Mouse (Mus musculus) retina, postnatal 7 days (tissue): Measurements from ENCODE around the gene Il1rapl2.

ENCODE experiments used
- DNase-seq: peaks from one replicate; pipeline ENCODE4 v3.0.0-alpha.2; 2012; ENCODE audit warnings: low read depth, low spot score

Gene Il1rapl2

DNA sequence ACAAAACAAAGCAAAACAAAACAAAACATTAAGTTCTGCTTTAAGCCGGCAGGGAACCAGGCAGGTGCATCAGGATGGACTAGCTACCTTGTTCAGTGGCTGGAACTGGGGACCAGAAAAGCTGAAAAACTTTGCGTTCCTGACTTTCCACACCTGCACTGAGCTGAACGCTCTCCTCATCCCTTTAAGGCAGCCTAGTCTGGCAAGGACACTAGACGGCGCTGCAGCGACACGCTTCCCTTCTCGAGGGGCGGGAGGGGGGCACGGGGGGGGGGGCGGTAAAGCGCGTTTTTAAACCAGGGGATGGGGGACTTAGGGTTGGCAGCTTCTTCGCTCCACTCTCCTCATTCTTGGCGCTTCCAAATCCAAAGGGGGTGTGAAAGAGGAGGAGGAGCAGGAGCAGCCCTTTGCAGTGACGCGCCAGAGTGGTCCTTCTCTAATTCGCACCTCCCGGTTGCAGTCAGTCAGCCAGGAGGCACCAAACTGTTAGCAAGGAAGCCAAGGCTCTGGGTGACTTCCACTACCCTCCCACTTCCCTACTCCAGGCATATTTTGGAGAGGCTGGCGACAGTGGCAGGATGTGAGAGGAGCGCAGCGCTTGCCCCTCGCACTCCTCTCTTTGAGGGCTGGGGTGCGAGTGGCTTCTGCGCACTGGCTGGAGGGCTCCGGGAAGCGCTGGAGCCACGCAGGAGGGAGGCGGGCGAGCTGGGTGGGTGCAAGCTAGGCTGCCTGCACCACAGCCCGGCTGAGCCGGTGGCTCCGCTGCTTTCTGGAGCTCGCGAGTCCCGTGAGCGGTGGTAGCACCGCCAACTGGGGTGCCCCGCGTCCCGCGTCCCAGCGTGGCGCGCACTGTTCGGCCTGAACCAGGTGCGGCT, at the start of gene Il1rapl2:
Gene Il1rapl2, plus strand, starts transcription at position 288 of the 875 bp plus-strand sequence.
- no peak for DNase-seq

DNA sequence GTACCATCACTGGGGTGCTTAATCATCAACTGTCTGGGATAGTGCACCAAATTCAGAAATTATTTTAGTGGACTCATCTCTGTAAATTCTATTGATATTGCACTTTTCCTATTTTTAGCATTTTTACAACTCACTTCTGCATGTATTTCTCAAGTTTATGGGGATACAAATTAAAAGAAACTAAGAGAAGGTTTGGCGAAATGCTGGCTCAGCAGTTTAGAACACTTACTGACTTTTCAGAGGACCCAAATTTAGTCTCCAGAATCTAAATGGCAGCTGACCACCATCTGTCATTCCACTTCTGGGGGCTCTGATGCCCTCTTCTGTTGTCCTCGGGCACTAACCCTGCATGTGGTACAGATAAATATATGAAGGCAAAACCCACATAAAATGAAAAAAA, 22.1 kb upstream of the Il1rapl2 start:
- DNase-seq, result no peak

DNA sequence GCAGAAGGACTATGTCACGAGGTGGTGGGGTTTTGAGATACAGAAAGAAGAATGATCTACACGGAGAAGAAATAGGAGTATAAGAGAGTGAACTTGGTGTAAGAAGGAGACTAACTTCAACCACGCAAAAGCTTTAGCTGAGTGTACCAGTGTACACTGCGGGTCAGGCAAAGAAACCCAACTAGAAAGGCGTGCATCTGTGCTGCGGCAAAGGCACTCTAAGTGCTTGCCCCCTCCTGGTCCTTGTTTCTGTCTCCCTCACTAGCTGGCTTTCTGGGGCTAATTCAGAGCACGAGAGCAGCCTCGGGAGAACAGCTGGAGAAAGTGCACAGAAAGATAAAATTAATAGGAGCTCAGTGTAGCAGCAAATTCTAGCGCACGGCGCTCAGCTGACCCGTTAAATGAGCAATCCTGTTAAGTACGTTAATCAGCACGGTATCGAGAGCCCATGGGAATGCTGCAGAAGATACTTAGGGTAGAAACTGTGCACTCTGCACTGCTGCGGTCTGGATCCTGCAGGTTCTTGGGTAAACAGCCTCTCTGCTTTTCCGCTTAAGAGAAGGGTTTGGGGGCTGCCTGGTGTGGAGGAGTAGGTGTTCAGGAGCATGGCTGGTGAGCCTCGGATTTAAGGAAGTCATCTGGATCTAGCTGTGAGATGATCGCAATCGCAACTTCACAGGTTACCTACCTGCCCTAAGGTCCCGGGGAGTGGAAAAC, 778 bp upstream of the Il1rapl2 start:
- DNase-seq, result no peak

DNA sequence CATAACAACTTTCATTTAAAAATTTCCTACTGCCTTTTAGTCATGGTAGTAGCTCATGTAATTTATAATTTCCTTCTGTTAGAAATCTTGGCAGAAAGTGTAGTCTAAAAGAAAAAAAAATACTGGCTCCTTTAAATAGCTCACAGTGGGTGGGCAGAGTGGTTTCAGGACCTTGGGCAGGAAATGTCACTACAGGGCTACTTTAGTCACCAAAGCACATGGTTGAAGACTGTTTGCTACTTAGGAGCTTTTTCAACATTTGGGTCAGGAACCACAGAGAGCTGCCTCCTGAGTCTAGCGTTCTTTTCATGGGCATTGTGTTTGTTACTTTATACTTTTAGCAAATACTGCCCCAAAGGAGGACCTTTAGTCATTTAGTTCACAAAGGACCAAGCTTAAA, 12.2 kb downstream of the Il1rapl2 start:
- DNase-seq, result no peak

DNA sequence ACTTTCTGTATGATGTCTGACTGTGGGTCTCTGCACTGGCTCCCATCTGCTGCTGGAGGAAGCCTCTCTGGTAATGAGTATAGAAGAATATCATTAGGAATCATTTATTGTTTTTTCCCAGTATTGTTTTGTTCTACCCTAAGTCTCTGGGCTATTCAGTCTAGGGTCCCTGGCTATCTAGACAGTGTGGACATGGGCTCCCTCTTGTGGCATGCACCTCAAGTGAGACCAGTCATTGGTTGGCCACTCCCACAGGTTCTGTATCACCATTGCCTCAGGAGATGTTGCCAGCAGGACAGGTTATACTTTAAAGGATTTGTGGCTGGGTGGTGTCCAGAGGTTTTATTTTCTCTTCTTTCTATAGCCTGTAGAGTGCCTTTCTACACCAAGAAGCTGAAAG, 50.3 kb downstream of the Il1rapl2 start:
- no peak for DNase-seq

DNA sequence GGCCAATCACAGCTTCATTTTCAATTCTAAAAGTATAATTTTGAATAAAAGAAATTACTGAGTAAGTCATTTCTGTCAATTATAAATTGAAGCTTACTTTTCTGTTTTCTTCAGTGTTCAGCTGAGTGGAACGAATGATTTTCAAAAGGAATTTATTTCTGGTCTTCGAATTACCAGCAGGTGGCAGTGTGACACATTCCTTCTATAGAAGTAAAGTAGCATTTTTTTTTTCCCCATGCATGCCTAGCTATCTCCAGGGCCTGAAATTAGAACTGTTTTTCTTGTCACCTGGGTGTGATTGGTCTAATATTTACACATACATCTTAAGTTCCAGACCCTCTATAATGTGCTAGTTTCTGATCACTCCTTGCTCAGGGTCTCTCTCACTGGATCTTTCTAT, 96.6 kb downstream of the Il1rapl2 start:
- peak; percentile 9 for DNase-seq

DNA sequence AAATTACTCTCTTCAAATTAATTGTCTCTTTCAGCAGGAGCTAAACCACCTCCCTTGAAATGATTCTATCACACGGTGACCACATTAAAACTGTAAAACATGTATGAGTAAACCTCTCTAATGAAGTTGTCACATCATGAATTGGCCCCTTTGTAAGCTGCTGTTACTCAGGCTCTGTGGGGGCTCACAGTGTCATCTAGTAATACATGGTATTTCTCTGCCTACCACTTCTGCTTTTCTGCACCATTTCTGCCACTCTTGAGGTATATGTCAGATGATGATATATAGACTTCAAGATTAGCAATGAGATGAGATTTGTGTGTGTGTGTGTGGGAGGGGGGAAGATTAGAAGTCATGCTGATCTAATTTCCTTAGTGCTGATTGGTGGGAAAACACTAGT, 117.6 kb downstream of the Il1rapl2 start:
- DNase-seq, result no peak

DNA sequence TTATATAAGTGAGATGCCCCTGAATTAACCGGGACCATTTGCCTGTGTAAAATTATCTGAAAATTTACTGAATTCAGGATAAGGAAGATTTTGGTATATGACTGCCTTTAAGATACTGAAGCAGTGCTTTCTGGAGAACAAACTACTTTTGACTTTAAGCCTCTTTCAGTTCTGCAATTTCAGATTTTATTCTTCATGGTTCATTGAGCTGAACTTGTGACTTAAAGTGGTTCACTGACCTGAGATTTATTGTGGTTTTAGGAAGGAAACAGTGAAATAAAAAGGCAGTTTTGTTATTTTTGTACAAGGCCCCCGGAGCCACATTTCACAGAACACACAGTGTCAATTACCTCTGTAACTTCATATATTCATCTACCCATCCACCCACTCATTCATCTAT, 129.6 kb downstream of the Il1rapl2 start:
- no peak for DNase-seq

DNA sequence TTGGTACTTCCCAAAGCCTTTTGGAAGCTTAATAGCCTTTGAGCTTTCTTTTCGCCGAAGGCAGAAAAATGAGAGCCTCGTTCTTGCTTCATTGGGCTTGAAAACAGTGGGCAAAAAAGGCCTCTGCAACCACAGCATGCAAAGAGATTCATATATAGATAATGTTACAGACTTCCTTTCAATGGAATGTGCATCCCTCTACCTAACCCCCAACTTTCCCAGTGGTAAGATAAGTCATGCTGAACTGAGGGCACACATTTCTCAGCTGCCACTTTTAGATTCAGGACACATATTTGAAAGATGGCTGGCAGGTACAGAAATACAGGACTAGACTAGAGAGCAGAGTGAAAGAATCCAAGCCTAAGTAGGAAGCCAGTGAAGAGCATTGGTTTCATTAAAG, 185.1 kb downstream of the Il1rapl2 start:
- no peak for DNase-seq

DNA sequence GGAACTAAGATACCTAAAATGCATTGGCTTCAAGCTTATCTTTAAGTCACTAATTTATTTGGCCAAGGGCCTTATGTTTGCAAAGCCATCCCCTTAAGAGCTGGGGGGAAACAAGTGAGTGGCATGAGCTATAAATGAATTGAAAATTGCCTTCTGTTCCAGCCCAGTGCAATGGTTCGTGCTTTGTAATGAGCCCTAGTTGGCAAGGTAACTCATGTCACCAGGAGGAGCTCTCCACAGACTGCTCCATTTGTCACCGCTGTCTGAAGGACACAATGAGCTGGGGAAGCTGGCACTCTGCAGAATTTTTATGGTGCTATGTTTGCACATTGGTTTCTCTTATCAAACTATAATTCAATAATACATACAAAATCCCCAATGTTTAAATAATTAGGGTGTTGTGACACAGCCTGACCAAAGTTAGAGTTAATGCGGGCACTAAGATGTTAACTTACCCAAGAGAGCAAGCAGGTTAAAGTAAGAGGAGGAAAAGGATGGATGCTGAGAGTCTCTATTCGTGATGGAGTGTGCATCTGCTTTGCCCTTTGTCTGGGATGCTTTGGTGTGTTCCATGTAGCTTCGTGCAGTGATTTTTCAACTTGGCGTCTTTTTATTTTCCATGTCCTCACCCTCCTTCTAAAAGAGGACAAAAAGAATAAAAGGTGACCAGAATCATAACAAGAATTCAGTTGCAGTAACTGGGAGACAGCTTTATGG, 235.2 kb downstream of the Il1rapl2 start:
- no peak for DNase-seq

DNA sequence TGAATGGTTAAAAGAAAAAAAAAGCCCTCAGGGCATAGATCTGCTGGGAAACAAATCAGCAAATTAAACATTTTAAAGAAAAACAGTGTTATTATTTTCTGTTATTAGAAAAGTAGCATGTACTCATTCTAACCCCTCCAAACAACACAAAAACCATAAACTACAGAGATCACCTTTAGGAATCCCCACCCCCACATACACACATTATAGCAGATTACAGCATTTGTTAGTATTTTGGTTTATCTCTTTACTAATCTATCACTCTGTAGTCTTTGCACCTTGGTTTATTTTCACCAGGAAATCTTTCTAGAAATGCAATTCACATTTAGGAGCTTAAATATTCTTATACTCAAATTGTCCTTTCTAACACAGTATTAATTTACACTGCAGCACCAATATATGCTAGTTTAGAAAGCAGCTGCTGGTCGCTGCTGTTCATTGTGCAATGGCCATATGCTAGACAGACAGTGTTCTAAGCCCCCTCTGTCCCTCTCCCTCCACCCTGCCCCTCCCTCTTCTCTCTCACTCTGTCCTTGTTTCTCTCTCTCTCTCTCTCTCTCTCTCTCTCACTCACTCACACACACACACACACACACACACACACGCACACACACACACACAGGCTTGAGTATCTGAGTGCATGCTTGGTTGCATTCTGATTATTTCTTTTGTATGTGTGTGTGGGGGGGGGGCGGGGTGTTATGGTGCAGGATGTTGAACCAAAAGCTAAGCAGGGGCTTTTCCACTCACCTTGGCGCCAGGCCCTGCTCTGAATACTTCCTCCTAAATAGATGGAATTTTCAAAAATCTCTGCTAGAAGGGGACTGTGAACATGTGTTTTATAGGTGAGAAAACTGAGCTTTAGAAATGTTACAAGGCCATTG, 236.1 kb downstream of the Il1rapl2 start:
- DNase-seq, result no peak

DNA sequence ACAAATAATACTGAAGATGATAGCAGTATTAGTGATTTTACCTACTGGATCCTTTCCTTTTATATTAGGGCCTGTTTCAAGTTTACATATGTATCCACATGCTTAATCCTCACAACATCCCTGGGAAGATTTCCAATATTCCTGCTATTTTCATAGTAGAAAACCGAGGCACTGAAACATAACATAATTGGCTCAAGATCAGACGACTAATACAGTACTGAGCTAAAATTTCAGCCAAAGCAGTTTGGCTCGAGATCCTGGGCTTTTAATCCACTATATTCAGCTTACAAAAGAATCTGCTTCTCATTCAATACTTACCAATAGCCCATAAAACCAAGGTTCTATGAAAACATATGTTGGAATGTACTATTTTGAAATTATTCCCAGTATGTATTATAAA, 239.1 kb downstream of the Il1rapl2 start:
- DNase-seq, result no peak

DNA sequence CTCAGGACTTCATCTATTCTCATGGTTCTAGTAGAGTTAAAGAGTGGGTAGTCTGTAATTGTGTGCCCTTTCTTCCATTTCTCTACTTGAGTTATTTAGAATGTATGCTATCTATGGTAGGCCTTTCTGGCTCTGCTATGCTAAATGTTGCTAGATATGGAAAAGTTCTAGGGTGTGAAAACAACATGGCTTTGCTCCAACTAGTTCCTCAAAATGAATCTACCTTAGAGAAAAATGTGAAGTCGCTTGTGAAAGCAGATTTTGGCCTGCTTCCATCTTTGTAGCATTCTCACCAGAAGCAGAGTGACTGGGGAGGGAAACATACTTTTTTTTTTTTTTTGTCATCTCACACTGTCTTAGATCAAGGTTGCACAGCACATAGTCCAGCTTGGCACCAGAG, 241.7 kb downstream of the Il1rapl2 start:
- no peak for DNase-seq

DNA sequence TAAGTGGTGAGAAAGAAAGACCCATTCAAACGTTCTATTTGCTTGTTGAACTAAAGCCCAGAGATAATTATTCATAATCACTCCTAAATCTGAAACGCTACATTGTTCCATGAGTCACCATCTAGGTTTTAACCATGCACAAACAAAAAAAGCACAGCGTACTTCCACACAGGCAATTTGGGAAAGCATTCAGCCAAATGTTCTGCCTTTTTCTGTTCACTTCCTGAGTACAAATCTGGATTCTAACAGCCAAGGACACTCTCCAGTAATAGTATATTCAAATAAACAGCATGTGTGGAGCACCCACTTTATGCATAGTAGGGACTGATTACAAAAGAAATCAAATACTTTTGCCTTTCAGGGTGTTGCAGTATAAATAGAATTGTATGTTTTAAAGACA, 278.5 kb downstream of the Il1rapl2 start:
- no peak for DNase-seq

DNA sequence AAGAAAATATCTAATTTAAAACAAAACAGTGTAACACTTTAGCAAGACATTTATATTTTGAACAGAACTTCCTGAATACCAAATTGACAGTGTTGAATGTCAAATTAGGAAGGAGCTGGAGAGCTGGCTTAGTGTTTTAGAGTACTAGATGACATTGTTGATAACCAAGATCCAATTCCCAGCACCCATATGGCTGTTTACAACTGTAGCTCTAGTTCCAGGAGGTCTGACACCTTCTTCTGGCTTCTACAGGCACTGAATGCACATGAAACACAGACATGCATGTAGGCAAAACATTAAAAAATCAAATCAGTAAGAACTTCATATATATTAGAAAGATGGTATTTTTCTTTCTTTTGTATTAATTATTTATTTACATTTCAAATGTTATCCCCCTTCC, 353.1 kb downstream of the Il1rapl2 start:
- DNase-seq, result no peak

DNA sequence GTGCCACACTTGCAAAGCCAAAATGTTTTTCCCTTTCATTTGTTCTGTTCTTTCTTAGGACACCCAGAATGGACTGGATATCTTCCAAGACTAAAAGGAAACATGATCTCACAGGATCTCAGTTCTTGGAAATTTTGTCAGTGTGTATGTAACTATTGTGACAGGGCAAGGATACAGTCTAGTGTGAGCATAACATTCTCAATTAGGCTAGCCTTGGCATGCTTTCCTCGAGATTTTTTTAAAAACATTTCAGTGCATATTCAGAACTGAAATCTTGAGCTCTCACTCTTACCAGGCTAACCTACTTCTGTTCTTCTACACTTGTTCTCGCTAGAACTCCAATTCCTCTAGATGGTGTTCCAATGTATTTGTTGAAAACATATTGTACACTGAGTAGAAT, 356.4 kb downstream of the Il1rapl2 start:
- DNase-seq, result no peak

DNA sequence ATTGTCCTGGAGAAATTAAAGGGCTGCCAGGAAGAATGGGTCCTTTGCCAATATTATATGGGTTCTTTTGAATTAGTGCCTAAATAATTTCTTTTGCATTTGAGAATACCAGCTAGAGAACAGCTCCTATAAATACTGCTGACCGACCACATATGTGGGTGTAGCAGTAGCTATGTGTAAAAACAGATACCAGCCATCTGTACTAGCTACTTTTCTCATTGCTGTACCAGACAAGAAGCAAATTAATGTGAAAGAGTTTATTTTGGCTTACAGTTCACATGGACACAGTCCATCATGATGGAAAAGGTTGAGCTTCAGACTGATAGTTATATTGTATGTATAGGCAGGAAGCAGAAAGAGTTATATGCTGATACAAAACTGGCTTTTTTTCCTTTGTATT, 377.3 kb downstream of the Il1rapl2 start:
- DNase-seq, result no peak

DNA sequence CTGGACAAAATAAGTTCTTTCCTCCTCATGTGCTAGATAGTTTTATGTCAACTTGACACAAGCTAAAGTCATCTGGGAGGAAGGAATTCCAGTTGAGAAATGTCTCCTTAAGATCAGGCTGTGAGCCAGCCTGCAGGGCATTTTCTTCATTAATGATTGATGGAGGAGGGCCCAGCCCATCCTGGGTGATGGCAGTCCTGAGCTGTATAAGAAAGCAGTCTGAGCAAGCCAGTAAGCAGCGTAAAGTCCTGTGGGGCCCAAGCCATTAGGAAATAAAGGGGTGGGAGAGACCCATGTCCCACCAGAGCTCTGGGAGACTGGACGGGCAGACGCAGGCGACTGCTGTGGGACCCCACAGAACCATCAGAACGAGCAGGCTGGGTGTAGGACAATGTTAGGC, 400.9 kb downstream of the Il1rapl2 start:
- DNase-seq, result no peak

DNA sequence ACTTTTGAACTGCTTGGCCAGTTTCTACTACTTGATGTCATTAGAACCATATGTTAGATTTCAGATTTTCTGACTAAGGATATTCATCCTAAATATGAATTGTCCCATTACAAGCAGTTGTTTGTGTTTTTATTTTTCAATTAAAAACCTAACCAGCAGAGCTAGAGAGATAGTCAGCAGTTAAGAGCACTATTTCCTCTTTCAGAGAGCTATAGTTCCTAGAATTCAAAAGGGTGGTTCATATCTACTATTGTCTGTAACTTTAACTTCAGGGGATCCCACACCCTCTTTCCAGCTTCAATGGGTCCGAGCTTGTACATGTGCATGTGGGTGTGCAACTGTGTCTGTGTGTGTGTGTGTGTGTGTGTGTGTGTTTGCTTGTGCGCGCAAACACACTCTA, 472.7 kb downstream of the Il1rapl2 start:
- DNase-seq, result no peak

DNA sequence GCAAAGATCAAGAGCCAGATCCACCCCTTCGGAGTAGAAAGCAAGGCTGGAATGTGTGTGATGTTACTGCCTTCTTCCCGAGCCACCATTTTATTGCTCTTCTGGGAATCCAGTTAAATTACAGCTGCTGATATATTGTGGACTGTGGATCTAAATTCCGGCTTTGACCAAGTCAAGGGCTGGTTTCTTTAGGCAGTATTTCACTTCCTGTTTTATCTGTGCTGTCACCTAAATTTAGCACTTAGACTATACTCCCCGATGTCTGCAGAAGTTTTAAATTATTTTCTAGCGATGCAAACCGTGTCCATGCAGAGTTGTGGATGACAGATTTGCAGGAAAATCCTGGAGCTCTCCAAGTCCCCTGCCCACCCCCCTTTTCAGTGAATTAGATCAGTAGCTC, 533.5 kb downstream of the Il1rapl2 start:
- DNase-seq, result no peak

DNA sequence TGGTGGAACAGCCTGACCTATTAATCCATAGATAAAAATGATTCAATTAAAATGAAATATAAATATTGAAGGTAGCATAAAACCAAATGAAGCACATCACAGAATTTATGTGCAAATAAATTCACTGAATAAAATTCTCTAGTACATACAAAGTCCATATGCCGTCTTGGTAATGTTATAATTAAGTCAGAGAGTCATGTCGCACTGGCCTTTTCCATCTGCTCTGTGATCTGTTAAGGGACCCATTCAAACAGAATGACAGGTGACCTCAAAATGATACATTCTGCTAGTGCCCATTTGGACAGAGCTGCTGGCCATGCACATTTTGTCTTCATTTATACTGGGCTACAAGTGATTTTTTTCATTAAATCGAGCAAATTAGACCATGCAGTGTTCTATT, 534.3 kb downstream of the Il1rapl2 start:
- no peak for DNase-seq
